Mouse (Mus musculus): Measurements from ENCODE around the gene Tfeb. TPM values are rescaled to one million over a fixed set of nuclear protein-coding genes. Genes with fewer than 3 reads are reported as not detected.

Tfeb gene
- polyA plus RNA-seq, 1 experiment = 36.4 TPM

DNA sequence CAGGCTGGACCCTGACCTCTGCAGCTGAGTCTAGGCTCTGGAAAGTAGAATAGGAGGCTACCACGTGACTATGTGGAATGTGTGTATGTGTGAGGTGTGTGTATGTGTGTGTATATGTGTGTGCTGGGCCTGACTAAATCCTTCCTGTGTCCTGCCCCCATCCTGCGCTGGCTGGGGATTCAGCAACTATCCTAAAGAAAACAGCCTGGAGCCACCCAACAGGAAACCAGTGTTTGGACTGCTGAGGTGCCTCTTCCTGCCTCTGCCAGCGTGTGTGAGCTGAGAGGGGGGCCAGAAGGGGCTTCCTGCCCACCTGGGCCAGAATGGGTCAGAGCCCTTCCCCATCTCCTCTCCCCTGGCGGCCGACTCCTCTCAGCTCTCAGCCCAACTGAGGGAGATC is 76.8 kb downstream of the Tfeb start:
- 48% methylated on average over 5 of the region's 5 CpGs for WGBS
- Histone ChIP-seq H3K4me1 (ENCODE audit: control insufficient read depth, insufficient read depth, low read length) (no peaks in the 10 kb centered on the region), H3K27ac (ENCODE audit: insufficient read depth, low read depth, low read length) (no peak overlapping the region), H3K36me3 (ENCODE audit: control insufficient read depth, insufficient read depth, low read length) (no peaks in the 10 kb centered on the region), H3K27me3 (replicated peaks; ENCODE audit: control insufficient read depth, insufficient read depth, low read length) (no peaks in the 10 kb centered on the region), H3K4me3 (ENCODE audit: insufficient read depth, low read depth, low read length) (no peak overlapping the region)
- DNase-seq = peak; percentile 42
- no peak for TF ChIP-seq POLR2A (IDR thresholded peaks at IDR 0.05; ENCODE audit: low read depth, low read length)
- TF ChIP-seq CTCF (conservative IDR thresholded peaks at IDR 0.05; ENCODE audit: insufficient read depth, insufficient read length, low read depth, low read length) = no peak

- H3K4me1 ChIP-seq (ENCODE audit: control insufficient read depth, insufficient read depth, low read length) = no peaks in the 10 kb centered on the region
- DNase-seq = no peak
- no peak for TF ChIP-seq POLR2A (IDR thresholded peaks at IDR 0.05; ENCODE audit: low read depth, low read length)
- no peak for TF ChIP-seq CTCF (conservative IDR thresholded peaks at IDR 0.05; ENCODE audit: insufficient read depth, insufficient read length, low read depth, low read length)
- no peak overlapping the region for H3K4me3 ChIP-seq (ENCODE audit: insufficient read depth, low read depth, low read length)
- no peak overlapping the region for H3K27ac ChIP-seq (ENCODE audit: insufficient read depth, low read depth, low read length)
- 47% methylated on average over 6 of the region's 6 CpGs for WGBS
- H3K27me3 ChIP-seq (replicated peaks; ENCODE audit: control insufficient read depth, insufficient read depth, low read length) = no peaks in the 10 kb centered on the region
- no peaks in the 10 kb centered on the region for H3K36me3 ChIP-seq (ENCODE audit: control insufficient read depth, insufficient read depth, low read length)
Measured at GRCm38 (mm10) chr17:47814496-47814895, 77.7 kb downstream of the Tfeb start.

- no peak overlapping the region for H3K4me3 ChIP-seq (ENCODE audit: insufficient read depth, low read depth, low read length)
- 50% methylated on average over 10 of the region's 10 CpGs for WGBS
- H3K4me1 ChIP-seq (ENCODE audit: control insufficient read depth, insufficient read depth, low read length) = no peaks in the 10 kb centered on the region
- TF ChIP-seq CTCF (conservative IDR thresholded peaks at IDR 0.05; ENCODE audit: insufficient read depth, insufficient read length, low read depth, low read length) (no peak), POLR2A (IDR thresholded peaks at IDR 0.05; ENCODE audit: low read depth, low read length) (no peak)
- no peak overlapping the region for H3K27ac ChIP-seq (ENCODE audit: insufficient read depth, low read depth, low read length)
- no peak for DNase-seq
- no peaks in the 10 kb centered on the region for H3K36me3 ChIP-seq (ENCODE audit: control insufficient read depth, insufficient read depth, low read length)
- H3K27me3 ChIP-seq (replicated peaks; ENCODE audit: control insufficient read depth, insufficient read depth, low read length) = no peaks in the 10 kb centered on the region
Measured at GRCm38 (mm10) chr17:47815446-47815845, 78.6 kb downstream of the Tfeb start.

DNA sequence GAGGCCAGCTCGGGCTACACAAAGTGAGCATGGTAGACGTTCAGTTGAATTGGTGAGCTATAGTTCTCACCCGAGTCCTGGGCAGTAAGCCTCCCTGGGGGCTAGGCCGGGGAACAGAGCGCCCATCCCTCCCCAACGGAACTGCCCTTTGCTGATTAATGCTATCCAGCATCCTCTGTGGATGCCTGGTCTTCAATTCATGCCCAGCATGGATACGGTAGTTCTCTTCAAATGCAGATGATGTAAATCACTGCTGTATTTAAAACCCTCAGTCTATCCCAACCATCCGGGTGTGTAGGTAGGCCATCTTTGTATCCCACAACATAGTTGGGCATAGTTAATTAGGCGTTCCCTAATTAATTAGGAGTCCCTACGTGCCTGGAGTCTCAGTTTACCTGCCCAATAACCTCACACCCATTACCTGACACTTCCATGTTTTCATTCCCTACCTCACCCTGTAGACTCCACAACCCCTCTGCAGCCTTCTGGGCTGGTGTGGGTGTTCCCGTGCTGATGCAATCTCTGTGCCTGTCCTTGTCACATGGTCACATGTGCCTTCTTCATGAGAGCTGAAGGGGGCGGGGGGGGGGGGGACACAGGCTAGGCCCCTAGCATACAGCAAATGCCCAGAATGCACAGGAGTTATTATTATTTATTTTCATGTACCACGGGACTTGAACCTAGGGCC is 81.4 kb downstream of the Tfeb start:
- TF ChIP-seq CTCF (conservative IDR thresholded peaks at IDR 0.05; ENCODE audit: insufficient read depth, insufficient read length, low read depth, low read length) (no peak), POLR2A (IDR thresholded peaks at IDR 0.05; ENCODE audit: low read depth, low read length) (no peak)
- Histone ChIP-seq H3K27me3 (replicated peaks; ENCODE audit: control insufficient read depth, insufficient read depth, low read length) (no peaks in the 10 kb centered on the region), H3K36me3 (ENCODE audit: control insufficient read depth, insufficient read depth, low read length) (no peaks in the 10 kb centered on the region), H3K4me1 (ENCODE audit: control insufficient read depth, insufficient read depth, low read length) (no peaks in the 10 kb centered on the region), H3K27ac (ENCODE audit: insufficient read depth, low read depth, low read length) (no peak overlapping the region), H3K4me3 (ENCODE audit: insufficient read depth, low read depth, low read length) (no peak overlapping the region)
- WGBS = 91% methylated on average over 13 of the region's 13 CpGs
- DNase-seq = no peak

DNA sequence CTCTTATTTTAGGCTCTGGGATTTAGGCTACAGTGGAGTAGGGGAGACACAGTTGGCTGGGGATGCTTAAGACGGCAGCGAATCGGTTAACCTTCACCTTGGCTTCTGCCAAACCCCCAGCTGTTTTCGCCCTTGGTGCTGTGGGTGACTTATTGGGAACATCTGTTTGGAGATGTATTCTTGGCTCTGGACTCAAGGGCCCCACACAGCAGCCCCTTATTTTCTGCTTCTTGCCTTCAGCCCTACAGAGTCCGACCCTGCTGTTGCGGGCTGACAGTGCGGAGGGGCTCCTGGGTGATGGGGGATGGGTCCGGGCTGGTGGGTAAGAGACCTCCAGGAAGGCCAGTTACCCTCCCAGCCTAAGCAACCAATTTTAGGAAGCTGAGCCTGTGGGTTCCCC is 84.5 kb downstream of the Tfeb start:
- no peak for TF ChIP-seq POLR2A (IDR thresholded peaks at IDR 0.05; ENCODE audit: low read depth, low read length)
- TF ChIP-seq CTCF (conservative IDR thresholded peaks at IDR 0.05; ENCODE audit: insufficient read depth, insufficient read length, low read depth, low read length) = no peak
- no peak overlapping the region for H3K4me3 ChIP-seq (ENCODE audit: insufficient read depth, low read depth, low read length)
- DNase-seq = no peak
- no peaks in the 10 kb centered on the region for H3K27me3 ChIP-seq (replicated peaks; ENCODE audit: control insufficient read depth, insufficient read depth, low read length)
- WGBS = 77% methylated on average over 8 of the region's 8 CpGs
- H3K27ac ChIP-seq (ENCODE audit: insufficient read depth, low read depth, low read length) = no peak overlapping the region
- no peaks in the 10 kb centered on the region for H3K36me3 ChIP-seq (ENCODE audit: control insufficient read depth, insufficient read depth, low read length)
- H3K4me1 ChIP-seq (ENCODE audit: control insufficient read depth, insufficient read depth, low read length) = no peaks in the 10 kb centered on the region

- Histone ChIP-seq H3K4me1 (ENCODE audit: control insufficient read depth, insufficient read depth, low read length) (no peaks in the 10 kb centered on the region; the same call in 1 of the 2 replicates), H3K4me3 (ENCODE audit: insufficient read depth, low read depth, low read length) (no peak overlapping the region), H3K27ac (ENCODE audit: insufficient read depth, low read depth, low read length) (no peak overlapping the region), H3K27me3 (replicated peaks; ENCODE audit: control insufficient read depth, insufficient read depth, low read length) (no peaks in the 10 kb centered on the region), H3K36me3 (ENCODE audit: control insufficient read depth, insufficient read depth, low read length) (no peaks in the 10 kb centered on the region)
- no peak for TF ChIP-seq POLR2A (IDR thresholded peaks at IDR 0.05; ENCODE audit: low read depth, low read length)
- no peak for TF ChIP-seq CTCF (conservative IDR thresholded peaks at IDR 0.05; ENCODE audit: insufficient read depth, insufficient read length, low read depth, low read length)
- no peak for DNase-seq
- WGBS = 61% methylated on average over 9 of the region's 9 CpGs
Measured at GRCm38 (mm10) chr17:47831161-47831560, 94.3 kb downstream of the Tfeb start.

DNA sequence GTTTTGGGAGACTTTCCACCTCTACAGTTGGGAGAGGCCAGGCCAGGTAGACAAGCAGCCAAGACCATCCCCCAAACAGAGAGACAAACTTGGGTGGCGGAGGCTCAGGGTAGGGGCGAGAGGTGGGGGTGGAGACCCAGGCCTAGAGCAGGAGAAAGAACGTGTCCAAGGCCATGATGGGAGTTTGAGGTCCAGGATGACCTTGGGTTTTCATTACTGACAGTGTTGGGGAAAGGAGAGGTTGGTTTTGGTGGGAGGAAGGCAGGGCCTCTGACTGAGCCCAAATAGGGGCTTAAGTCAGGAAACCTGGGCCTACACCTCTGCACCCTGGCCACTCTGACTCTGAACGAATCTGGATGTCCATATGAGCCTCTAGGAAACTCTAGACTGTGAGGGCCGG is 94.9 kb downstream of the Tfeb start:
- H3K36me3 ChIP-seq (ENCODE audit: control insufficient read depth, insufficient read depth, low read length) = no peaks in the 10 kb centered on the region
- TF ChIP-seq CTCF (conservative IDR thresholded peaks at IDR 0.05; ENCODE audit: insufficient read depth, insufficient read length, low read depth, low read length) (no peak), POLR2A (IDR thresholded peaks at IDR 0.05; ENCODE audit: low read depth, low read length) (no peak)
- H3K4me1 ChIP-seq (ENCODE audit: control insufficient read depth, insufficient read depth, low read length) = no peaks in the 10 kb centered on the region; the same call in 1 of the 2 replicates
- H3K27me3 ChIP-seq (replicated peaks; ENCODE audit: control insufficient read depth, insufficient read depth, low read length) = no peaks in the 10 kb centered on the region
- H3K27ac ChIP-seq (ENCODE audit: insufficient read depth, low read depth, low read length) = no peak overlapping the region
- no peak overlapping the region for H3K4me3 ChIP-seq (ENCODE audit: insufficient read depth, low read depth, low read length)
- no peak for DNase-seq
- WGBS = 88% methylated on average over 5 of the region's 5 CpGs

Data from kidney, adult 2 months (tissue).